Mouse (Mus musculus): ENCODE measurements around the gene Wnt10a.

DNA sequence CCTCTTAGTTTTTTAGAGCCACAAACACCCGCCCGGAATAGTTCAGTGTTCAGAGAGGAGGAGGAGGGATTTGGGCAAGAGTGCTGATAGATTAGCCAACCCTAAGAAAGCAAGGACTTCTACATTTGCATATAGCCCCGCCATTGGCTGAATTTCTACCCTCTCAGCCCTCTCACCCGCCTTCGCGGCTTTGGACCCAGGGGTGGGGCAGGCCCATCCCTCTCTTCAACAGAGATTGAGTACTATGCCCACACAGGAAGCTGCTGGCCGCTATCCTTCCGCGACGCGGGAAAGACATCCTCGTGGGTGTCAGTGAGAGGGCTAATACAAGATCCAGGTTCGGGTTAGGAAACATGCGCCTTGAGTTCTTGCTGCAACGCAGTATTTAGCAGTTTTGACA, 18.2 kb upstream of the Wnt10a start:
- TF ChIP-seq POLR2A (IDR thresholded peaks at IDR 0.05; ENCODE audit: low read depth, low read length), result no peak
- no peak for TF ChIP-seq CTCF (conservative IDR thresholded peaks at IDR 0.05; ENCODE audit: insufficient read depth, insufficient read length, low read depth, low read length)
